Mouse (Mus musculus): ENCODE data around the gene Ccdc78.
"Not testable (repeated sequence)": the region's sequence is repeated elsewhere in the genome, so short reads cannot be mapped to it uniquely, and the experiment has no call there.

Ccdc78 gene

GRCm38 (mm10) chr17:25783086-25783485 is 3.3 kb upstream of the Ccdc78 start:
- no peak for DNase-seq (ENCODE audit: low spot score)

GRCm38 (mm10) chr17:25783861-25784574 is 2.4 kb upstream of the Ccdc78 start:
- DNase-seq (ENCODE audit: low spot score) = no peak

GRCm38 (mm10) chr17:25785281-25785745 is 1.1 kb upstream of the Ccdc78 start, which contains the start of gene Haghl:
Gene Haghl (minus strand): TSS chr17:25785673.
- peak; percentile 94 for DNase-seq (ENCODE audit: low spot score)

GRCm38 (mm10) chr17:25786781-25787504 is 563 bp downstream of the Ccdc78 start:
- no peak for DNase-seq (ENCODE audit: low spot score)

GRCm38 (mm10) chr17:25791320-25791842 is 5.0 kb downstream of the Ccdc78 start:
- DNase-seq (ENCODE audit: low spot score) = no peak

- DNase-seq (ENCODE audit: low spot score) = peak; percentile 86
Observed at GRCm38 (mm10) chr17:25791843-25792527, 5.6 kb downstream of the Ccdc78 start.

- DNase-seq (ENCODE audit: low spot score) = peak; percentile 55
Observed at GRCm38 (mm10) chr17:25792615-25793014, 6.2 kb downstream of the Ccdc78 start, which contains the start of gene Fam173a. Gene Fam173a (minus strand): TSS chr17:25792901.

GRCm38 (mm10) chr17:25794197-25794596 is 7.8 kb downstream of the Ccdc78 start:
- DNase-seq (ENCODE audit: low spot score) = no peak

GRCm38 (mm10) chr17:25794998-25795397 is 8.6 kb downstream of the Ccdc78 start:
- no peak for DNase-seq (ENCODE audit: low spot score)

- DNase-seq (ENCODE audit: low spot score) = no peak
Observed at GRCm38 (mm10) chr17:25795609-25796092, 9.3 kb downstream of the Ccdc78 start, which contains the start of gene AC134908.4. Gene AC134908.4 (minus strand): TSS chr17:25795659.

GRCm38 (mm10) chr17:25796211-25796771 is 9.9 kb downstream of the Ccdc78 start:
- DNase-seq (ENCODE audit: low spot score) = no peak

GRCm38 (mm10) chr17:25796951-25797369 is 10.6 kb downstream of the Ccdc78 start, which contains the start of gene Metrn:
Gene Metrn (minus strand): TSS chr17:25797136.
- peak; percentile 87 for DNase-seq (ENCODE audit: low spot score)

- no peak for DNase-seq (ENCODE audit: low spot score)
Observed at GRCm38 (mm10) chr17:25801029-25801428, 14.6 kb downstream of the Ccdc78 start.

- no peak for DNase-seq (ENCODE audit: low spot score)
Observed at GRCm38 (mm10) chr17:25802825-25803517, 16.6 kb downstream of the Ccdc78 start.

GRCm38 (mm10) chr17:25806507-25806906 is 20.1 kb downstream of the Ccdc78 start:
- DNase-seq (ENCODE audit: low spot score) = no peak

- not testable (repeated sequence) for DNase-seq (ENCODE audit: low spot score)
Observed at GRCm38 (mm10) chr17:25807452-25807851, 21.1 kb downstream of the Ccdc78 start.

GRCm38 (mm10) chr17:25808028-25808427 is 21.6 kb downstream of the Ccdc78 start:
- no peak for DNase-seq (ENCODE audit: low spot score)

- DNase-seq (ENCODE audit: low spot score) = no peak
Observed at GRCm38 (mm10) chr17:25808789-25809605, 22.6 kb downstream of the Ccdc78 start, which contains the start of gene Fbxl16. Gene Fbxl16 (plus strand): TSS chr17:25809085.

GRCm38 (mm10) chr17:25809606-25810340 is 23.4 kb downstream of the Ccdc78 start:
- no peak for DNase-seq (ENCODE audit: low spot score)
